Mouse (Mus musculus) CH12.LX (cell line): ENCODE results near the gene Phf20. TPM values are rescaled to one million over a fixed set of nuclear protein-coding genes. Genes with fewer than 3 reads are reported as not detected.

Experiments used
- DNase-seq: peaks from one replicate; pipeline ENCODE4 v3.0.0-alpha.2; 2013; ENCODE audit errors: extremely low read depth
- H3K27ac ChIP-seq: 2 replicates; pipeline ENCODE4 v1.5.1; 2012; ENCODE audit warnings: low read depth, mild to moderate bottlenecking, control low read depth, moderate library complexity; ENCODE audit not compliant: insufficient read depth
- H3K27me3 ChIP-seq: replicated peaks from 2 replicates; pipeline ENCODE3; 2012; ENCODE audit warnings: inconsistent platforms
- H3K36me3 ChIP-seq, 2 experiments: replicated peaks in 1 of 2; 2 replicates each; pipeline versions ENCODE3 to v1.6.1; 2012; ENCODE audit warnings: inconsistent platforms in 1 of 2, low read length in 1 of 2, mild to moderate bottlenecking in 1 of 2, mixed read lengths in 1 of 2, moderate library complexity in 1 of 2; ENCODE audit not compliant: control insufficient read depth in 1 of 2, insufficient read depth in 1 of 2
- H3K4me1 ChIP-seq, 2 experiments: 2 replicates each; pipeline ENCODE4 v1.6.1; 2012; ENCODE audit warnings: inconsistent platforms in 1 of 2, moderate library complexity in 1 of 2; ENCODE audit not compliant: insufficient read depth in 2 of 2, control insufficient read depth in 1 of 2
- H3K4me2 ChIP-seq: 2 replicates; pipeline ENCODE4 v1.6.1; 2012; ENCODE audit warnings: low read depth, mild to moderate bottlenecking, control low read depth; ENCODE audit not compliant: poor library complexity, insufficient read depth, severe bottlenecking
- H3K4me3 ChIP-seq, 3 experiments: fragments of 150-350 bp in 1 of 3; sonication (generic) in 1 of 3; replicated peaks in 1 of 3; 2 replicates each; pipeline versions ENCODE3 to v1.5.1; 2011 to 2012; ENCODE audit warnings: low read depth in 2 of 3, low read length in 2 of 3, mild to moderate bottlenecking in 2 of 3, moderate library complexity in 2 of 3, control low read depth in 1 of 3, improper control_type of control experiment in 1 of 3, inconsistent platforms in 1 of 3, mixed read lengths in 1 of 3; ENCODE audit not compliant: poor library complexity in 1 of 3
- H3K79me2 ChIP-seq: replicated peaks from 2 replicates; pipeline ENCODE4 v1.6.1; 2012; ENCODE audit warnings: mild to moderate bottlenecking, moderate library complexity; ENCODE audit not compliant: control insufficient read depth, poor library complexity, insufficient read depth, severe bottlenecking; ENCODE audit errors: extremely low read depth
- H3K9ac ChIP-seq: 2 replicates; pipeline ENCODE4 v1.6.1; 2012; ENCODE audit warnings: low read depth, mild to moderate bottlenecking, control low read depth, moderate library complexity; ENCODE audit not compliant: insufficient read depth
- H3K9me3 ChIP-seq: replicated peaks from 2 replicates; pipeline ENCODE3; 2012; ENCODE audit warnings: low read length, inconsistent platforms, mixed read lengths
- BHLHE40 ChIP-seq: IDR thresholded peaks from 2 replicates; pipeline ENCODE4 v1.6.1; 2011; ENCODE audit warnings: mild to moderate bottlenecking, low read depth, low read length, improper control_type of control experiment
- CHD1 ChIP-seq: IDR thresholded peaks from 2 replicates; pipeline ENCODE4 v1.6.1; 2012; ENCODE audit warnings: low read depth, low read length, improper control_type of control experiment, inconsistent platforms
- CHD2 ChIP-seq: IDR thresholded peaks from 2 replicates; pipeline ENCODE4 v1.6.1; 2011; ENCODE audit warnings: low read length, improper control_type of control experiment
- CTCF ChIP-seq, 2 experiments: IDR thresholded peaks in 1 of 2; conservative IDR thresholded peaks in 1 of 2; 2 replicates each; pipeline ENCODE4 v1.5.1; 2011 to 2012; ENCODE audit warnings: low read depth in 2 of 2, low read length in 2 of 2, improper control_type of control experiment in 1 of 2, inconsistent platforms in 1 of 2, mild to moderate bottlenecking in 1 of 2, moderate library complexity in 1 of 2
- E2F4 ChIP-seq: IDR thresholded peaks from 2 replicates; pipeline ENCODE4 v1.6.1; 2011; ENCODE audit warnings: low read depth, low read length, improper control_type of control experiment; ENCODE audit not compliant: insufficient replicate concordance
- ELF1 ChIP-seq: IDR thresholded peaks from 2 replicates; pipeline ENCODE4 v1.6.1; 2014; ENCODE audit warnings: low read depth, mild to moderate bottlenecking, inconsistent platforms, low read length, improper control_type of control experiment
- EP300 ChIP-seq: IDR thresholded peaks from 2 replicates; pipeline ENCODE4 v1.6.1; 2011; ENCODE audit warnings: low read length, improper control_type of control experiment
- ETS1 ChIP-seq: conservative IDR thresholded peaks from 2 replicates; pipeline ENCODE4 v1.6.1; 2012; ENCODE audit warnings: low read depth, mild to moderate bottlenecking, inconsistent platforms, low read length, improper control_type of control experiment, moderate library complexity
- GABPA ChIP-seq: IDR thresholded peaks from 2 replicates; pipeline ENCODE4 v1.6.1; 2012; ENCODE audit warnings: low read depth, low read length, improper control_type of control experiment, inconsistent platforms; ENCODE audit not compliant: insufficient replicate concordance
- HCFC1 ChIP-seq: IDR thresholded peaks from 2 replicates; pipeline ENCODE4 v1.6.1; 2012; ENCODE audit warnings: low read depth, mild to moderate bottlenecking, inconsistent platforms, low read length, improper control_type of control experiment
- IRF4 ChIP-seq: IDR thresholded peaks from 2 replicates; pipeline ENCODE4 v1.6.1; 2014; ENCODE audit warnings: low read depth, mild to moderate bottlenecking, inconsistent platforms, low read length, improper control_type of control experiment
- JUN ChIP-seq: IDR thresholded peaks from 2 replicates; pipeline ENCODE4 v1.6.1; 2011; ENCODE audit warnings: low read depth, mild to moderate bottlenecking, low read length, improper control_type of control experiment, moderate library complexity; ENCODE audit not compliant: insufficient read depth
- JUND ChIP-seq: conservative IDR thresholded peaks from 2 replicates; pipeline ENCODE4 v1.6.1; 2011; ENCODE audit warnings: low read depth, low read length, improper control_type of control experiment
- KAT2A ChIP-seq: IDR thresholded peaks from 2 replicates; pipeline ENCODE4 v1.6.1; 2012; ENCODE audit warnings: low read length, improper control_type of control experiment, inconsistent platforms; ENCODE audit not compliant: insufficient replicate concordance
- MAFK ChIP-seq: IDR thresholded peaks from 2 replicates; pipeline ENCODE4 v1.6.1; 2011; ENCODE audit warnings: low read length, improper control_type of control experiment; ENCODE audit not compliant: insufficient replicate concordance
- MAX ChIP-seq: IDR thresholded peaks from 2 replicates; pipeline ENCODE4 v1.6.1; 2011; ENCODE audit warnings: low read length, improper control_type of control experiment
- MAZ ChIP-seq: IDR thresholded peaks from 2 replicates; pipeline ENCODE4 v1.6.1; 2012; ENCODE audit warnings: low read depth, mild to moderate bottlenecking, inconsistent platforms, low read length, improper control_type of control experiment, moderate library complexity
- MEF2A ChIP-seq: IDR thresholded peaks from 2 replicates; pipeline ENCODE4 v1.6.1; 2014; ENCODE audit warnings: low read depth, mild to moderate bottlenecking, inconsistent platforms, low read length, improper control_type of control experiment, borderline replicate concordance
- MXI1 ChIP-seq: IDR thresholded peaks from 2 replicates; pipeline ENCODE4 v1.6.1; 2011; ENCODE audit warnings: mild to moderate bottlenecking, low read depth, low read length, improper control_type of control experiment
- MYC ChIP-seq: IDR thresholded peaks from 2 replicates; pipeline ENCODE4 v1.6.1; 2011; ENCODE audit warnings: low read depth, mild to moderate bottlenecking, improper control_type of control experiment, low read length
- NELFE ChIP-seq: IDR thresholded peaks from 2 replicates; pipeline ENCODE4 v1.6.1; 2011; ENCODE audit warnings: low read depth, low read length, improper control_type of control experiment
- NRF1 ChIP-seq: IDR thresholded peaks from 2 replicates; pipeline ENCODE4 v1.6.1; 2014; ENCODE audit warnings: low read depth, mild to moderate bottlenecking, inconsistent platforms, low read length, improper control_type of control experiment, moderate library complexity
- PAX5 ChIP-seq: IDR thresholded peaks from 2 replicates; pipeline ENCODE4 v1.6.1; 2012; ENCODE audit warnings: low read length, inconsistent platforms, mixed read lengths
- POLR2A ChIP-seq: IDR thresholded peaks from 2 replicates; pipeline ENCODE4 v1.6.1; 2011; ENCODE audit warnings: low read depth, mild to moderate bottlenecking, improper control_type of control experiment, low read length
- POLR2AphosphoS2 ChIP-seq: IDR thresholded peaks from 2 replicates; pipeline ENCODE4 v1.6.1; 2011; ENCODE audit warnings: low read depth, low read length, improper control_type of control experiment
- RAD21 ChIP-seq: IDR thresholded peaks from 2 replicates; pipeline ENCODE4 v1.6.1; 2011; ENCODE audit warnings: low read depth, mild to moderate bottlenecking, low read length, improper control_type of control experiment, moderate library complexity
- RCOR1 ChIP-seq: conservative IDR thresholded peaks from 2 replicates; pipeline ENCODE4 v1.6.1; 2012; ENCODE audit warnings: low read depth, mild to moderate bottlenecking, inconsistent platforms, low read length, improper control_type of control experiment
- SIN3A ChIP-seq: IDR thresholded peaks from 2 replicates; pipeline ENCODE4 v1.6.1; 2012; ENCODE audit warnings: low read length, improper control_type of control experiment, inconsistent platforms
- SMC3 ChIP-seq: IDR thresholded peaks from 2 replicates; pipeline ENCODE4 v1.6.1; 2011; ENCODE audit warnings: low read depth, low read length, improper control_type of control experiment
- TBP ChIP-seq: conservative IDR thresholded peaks from 2 replicates; pipeline ENCODE4 v1.6.1; 2011; ENCODE audit warnings: low read depth, low read length, improper control_type of control experiment
- TCF12 ChIP-seq: IDR thresholded peaks from 2 replicates; pipeline ENCODE4 v1.6.1; 2014; ENCODE audit warnings: low read depth, mild to moderate bottlenecking, inconsistent platforms, low read length, improper control_type of control experiment
- UBTF ChIP-seq: IDR thresholded peaks from 2 replicates; pipeline ENCODE4 v1.6.1; 2012; ENCODE audit warnings: low read depth, mild to moderate bottlenecking, inconsistent platforms, low read length, improper control_type of control experiment, moderate library complexity
- USF1 ChIP-seq: IDR thresholded peaks from 2 replicates; pipeline ENCODE4 v1.6.1; 2014; ENCODE audit warnings: low read depth, mild to moderate bottlenecking, inconsistent platforms, low read length, improper control_type of control experiment
- USF2 ChIP-seq: conservative IDR thresholded peaks from 2 replicates; pipeline ENCODE4 v1.6.1; 2011; ENCODE audit warnings: low read depth, low read length, improper control_type of control experiment
- ZC3H11A ChIP-seq: IDR thresholded peaks from 2 replicates; pipeline ENCODE4 v1.6.1; 2012; ENCODE audit warnings: low read depth, mild to moderate bottlenecking, inconsistent platforms, low read length, improper control_type of control experiment
- ZKSCAN1 ChIP-seq: IDR thresholded peaks from 2 replicates; pipeline ENCODE4 v1.6.1; 2012; ENCODE audit warnings: low read depth, inconsistent platforms, low read length, improper control_type of control experiment, borderline replicate concordance
- ZMIZ1 ChIP-seq: IDR thresholded peaks from 2 replicates; pipeline ENCODE4 v1.6.1; 2012; ENCODE audit warnings: low read depth, mild to moderate bottlenecking, inconsistent platforms, low read length, improper control_type of control experiment
- ZNF384 ChIP-seq: IDR thresholded peaks from 2 replicates; pipeline ENCODE4 v1.6.1; 2012; ENCODE audit warnings: low read depth, low read length, improper control_type of control experiment, inconsistent platforms
- dilution Hi-C: fragments of 300-500 bp; cut with MboI; formaldehyde crosslinking; loops from 2 replicates; pipeline ENCODE4 v1.14.3; 2020; ENCODE audit warnings: low sequenced_read_pairs; ENCODE audit not compliant: extremely low pct_unique_long_range_greater_than_20kb, extremely low pct_ligation_motif_present
- in situ Hi-C: fragments of 300-500 bp; cut with MboI; formaldehyde crosslinking; loops from 3 replicates; pipeline ENCODE4 v1.14.3; 2019; ENCODE audit warnings: low sequenced_read_pairs, low pct_ligation_motif_present, low pct_unique_long_range_greater_than_20kb, mixed read lengths
- polyA plus RNA-seq: library from polyadenylated mRNA; unstranded; fragments of >175 nt; gene quantifications from 2 replicates; pipeline ENCODE4 v1.2.1, GENCODE M21; 2012; ENCODE audit warnings: low read depth; ENCODE audit not compliant: insufficient read length
- total RNA-seq, 2 experiments: library from RNA; depleted of rRNA; stranded (reverse); fragments of 300-350 nt in 1 of 2; fragments of >200 nt in 1 of 2; gene quantifications; 2 replicates each; pipeline ENCODE4 v1.2.3; 2012 to 2014

The Phf20 gene
- total RNA-seq (2012; rRNA removed) (15.2 and 17.6 TPM in 2 replicates), total RNA-seq (2014; rRNA removed) (11.7 and 14.4 TPM in 2 replicates), polyA plus RNA-seq (13.3 and 18.4 TPM in 2 replicates)

DNA sequence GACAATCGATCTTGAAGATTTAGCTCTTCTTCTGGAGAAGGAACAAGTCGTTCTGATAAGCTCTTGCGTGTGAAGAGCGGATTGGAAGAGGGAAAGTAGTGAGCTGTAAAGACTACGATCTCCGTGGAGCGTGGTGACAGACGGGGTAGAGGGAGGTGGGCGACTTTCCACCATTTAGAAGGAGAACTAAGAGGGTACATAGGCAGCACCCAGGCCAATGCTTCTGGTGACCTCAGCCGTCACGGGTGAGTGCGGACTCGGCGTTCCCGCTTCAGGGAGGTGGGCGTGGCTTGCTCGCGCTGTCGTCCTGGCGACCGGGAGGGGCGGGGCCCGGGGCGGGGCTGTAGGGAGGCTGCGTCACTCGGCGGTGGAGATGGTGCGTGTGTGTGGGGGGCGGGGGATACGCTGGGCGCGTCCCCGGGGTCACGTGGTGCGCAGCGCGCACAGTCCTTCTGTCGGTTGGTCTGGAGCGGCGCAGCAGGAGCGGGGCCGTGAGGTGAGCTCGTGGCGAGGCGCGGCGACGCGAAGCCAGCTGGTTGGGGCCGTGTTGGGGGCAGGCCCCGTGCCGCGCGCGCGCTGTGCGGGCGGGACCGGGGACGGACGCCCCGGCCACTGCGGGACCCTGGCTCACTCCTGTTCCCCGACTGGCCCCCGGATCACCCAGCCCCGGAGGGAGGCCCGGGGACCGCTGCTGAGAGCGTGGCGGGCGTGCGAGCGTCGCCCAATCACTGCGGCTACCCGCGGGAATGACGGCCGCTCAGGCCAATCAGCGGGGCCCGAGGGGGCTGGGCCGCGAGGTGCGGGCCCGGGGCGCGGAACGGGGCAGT is at the start of gene Phf20:
Phf20 (plus strand) TSS at position 165 of the 827 bp plus-strand sequence.
- peaks cover 7 to 40% of the 10 kb centered on the region in 2 experiments; a peak in 3 of 4 replicates for H3K4me1 ChIP-seq
- DNase-seq, result peak; percentile 94
- H3K79me2 ChIP-seq, result peaks cover 47% of the 10 kb centered on the region
- H3K27ac ChIP-seq, result peak within 1 kb of the TSS; percentile 84
- TF ChIP-seq HCFC1, result no peak; the same call in 1 of the 2 replicates
- TF ChIP-seq ELF1, result no peak; the same call in 1 of the 2 replicates
- TF ChIP-seq TCF12, result peak; percentile 61; the same call in 1 of the 2 replicates
- TF ChIP-seq MAX, result peak; percentile 97
- TF ChIP-seq ZMIZ1, result peak; percentile 15; the same call in 1 of the 2 replicates
- TF ChIP-seq ZC3H11A, result no peak
- TF ChIP-seq NRF1, result peak; percentile 66
- peak; percentile 93 for TF ChIP-seq MXI1
- no peak for TF ChIP-seq GABPA
- TF ChIP-seq ZNF384, result no peak
- peak; percentile 65 for TF ChIP-seq NELFE
- TF ChIP-seq RCOR1, result no peak
- no peak for TF ChIP-seq KAT2A
- no peak for TF ChIP-seq CTCF (conservative IDR thresholded peaks at IDR 0.05 in 1 of 2, IDR thresholded peaks at IDR 0.05 in 1 of 2; ENCODE audit: low read depth in 2 of 2, low read length in 2 of 2)
- no peak for TF ChIP-seq PAX5
- peak; percentile 95 for TF ChIP-seq CHD2
- no peak for TF ChIP-seq RAD21
- no peak; the same call in 1 of the 2 replicates for TF ChIP-seq SIN3A
- no peak for TF ChIP-seq MAZ
- no peak for TF ChIP-seq UBTF
- no peak for TF ChIP-seq POLR2AphosphoS2
- TF ChIP-seq E2F4, result no peak
- TF ChIP-seq POLR2A, result peak; percentile 90
- no peak for TF ChIP-seq EP300
- no peak for TF ChIP-seq SMC3
- TF ChIP-seq MYC, result peak; percentile 43; the same call in 1 of the 2 replicates
- no peak for TF ChIP-seq ETS1
- peak; percentile 91 for TF ChIP-seq USF2
- no peak for TF ChIP-seq CHD1
- TF ChIP-seq BHLHE40, result peak; percentile 81
- TF ChIP-seq MEF2A, result no peak
- TF ChIP-seq MAFK, result no peak
- TF ChIP-seq TBP, result no peak; the same call in 1 of the 2 replicates
- no peak for TF ChIP-seq IRF4
- TF ChIP-seq ZKSCAN1, result no peak
- TF ChIP-seq JUN, result no peak
- TF ChIP-seq USF1, result peak; percentile 97
- no peak for TF ChIP-seq JUND
- peak within 1 kb of the TSS; percentile 97 for H3K4me2 ChIP-seq
- no peaks in the 10 kb centered on the region for H3K27me3 ChIP-seq
- H3K9me3 ChIP-seq, result no peaks in the 10 kb centered on the region
- H3K4me3 ChIP-seq, result peak within 1 kb of the TSS; percentile 73 to 95 (median 81)
- in situ Hi-C loops (no loop called here), dilution Hi-C loops (no loop called here)
- H3K36me3 ChIP-seq, result peaks cover 0 to 9% of the 10 kb centered on the region in 2 experiments
- peak within 1 kb of the TSS; percentile 92 for H3K9ac ChIP-seq
